In genomic region chr5:117241935-117242531, GRCm38 (mm10) we compare ENCODE assay signal across 8 mouse cellular contexts. TPM values are rescaled to one million over a fixed set of nuclear protein-coding genes. Genes with fewer than 3 reads are reported as not detected.
DNase-seq lines count a peak whose midpoint lies in the region; ATAC-seq and TF ChIP-seq lines count a peak whose summit lies in the region.

No protein-coding gene starts in this region.

- no peak for DNase-seq in heart, adult 9 months (ENCODE audit: low spot score in 2 of 2)
- peak; percentile 78 for DNase-seq in cerebellum, adult 9-11 months
- DNase-seq in midbrain, postnatal 0 days (ENCODE audit: low spot score): peak; percentile 82
- no peak for DNase-seq in yolk sac, embryonic 10.5 days (ENCODE audit: low spot score)
- no peak for DNase-seq in thymus, postnatal 10 days (ENCODE audit: low spot score in 2 of 2)

- peak overlapping the region; percentile 61 for H3K4me2 ChIP-seq in heart, embryonic 16.5 days (ENCODE audit: low read depth, low read length)
- peak overlapping the region; percentile 35 for H3K4me2 ChIP-seq in intestine, embryonic 15.5 days (replicated peaks)
- peak overlapping the region; percentile 67 for H3K4me2 ChIP-seq in midbrain, postnatal 0 days (ENCODE audit: low read depth, low read length, poor library complexity, severe bottlenecking)

- no peak for TF ChIP-seq CTCF in midbrain, postnatal 0 days (IDR thresholded peaks at IDR 0.05)

- no peak overlapping the region for H3K27ac ChIP-seq in heart, embryonic 16.5 days (ENCODE audit: low read length)
- no peak overlapping the region for H3K27ac ChIP-seq in intestine, embryonic 15.5 days
- H3K27ac ChIP-seq in midbrain, postnatal 0 days (ENCODE audit: low read depth, low read length): peak overlapping the region; percentile 92

- WGBS in heart, embryonic 16.5 days: 63% methylated on average over 16 of the region's 16 CpGs
- 66% methylated on average over 16 of the region's 16 CpGs for WGBS in intestine, embryonic 15.5 days
- WGBS in midbrain, postnatal 0 days: 23% methylated on average over 16 of the region's 16 CpGs

- no peaks in the 10 kb centered on the region for H3K9me3 ChIP-seq in heart, embryonic 16.5 days (replicated peaks; ENCODE audit: control insufficient read depth, low read length)
- no peaks in the 10 kb centered on the region for H3K9me3 ChIP-seq in intestine, embryonic 15.5 days
- no peaks in the 10 kb centered on the region for H3K9me3 ChIP-seq in midbrain, postnatal 0 days (ENCODE audit: low read length)

- peak overlapping the region; percentile 14; the same call in 1 of the 2 replicates for H3K4me3 ChIP-seq in heart, embryonic 16.5 days (ENCODE audit: low read length)
- no peak overlapping the region for H3K4me3 ChIP-seq in intestine, embryonic 15.5 days (replicated peaks)
- peak overlapping the region; percentile 57 for H3K4me3 ChIP-seq in midbrain, postnatal 0 days (ENCODE audit: low read depth, low read length)

- no peaks in the 10 kb centered on the region for H3K36me3 ChIP-seq in heart, embryonic 16.5 days (ENCODE audit: control insufficient read depth, insufficient read depth)
- H3K36me3 ChIP-seq in intestine, embryonic 15.5 days: no peaks in the 10 kb centered on the region
- 0 out of 2 replicates have a peak, but pooled peaks cover 6% of the 10 kb centered on the region for H3K36me3 ChIP-seq in midbrain, postnatal 0 days (ENCODE audit: insufficient read depth, low read length)

- peaks cover 7% of the 10 kb centered on the region for H3K4me1 ChIP-seq in heart, embryonic 16.5 days (ENCODE audit: control insufficient read depth, insufficient read depth, low read length)
- H3K4me1 ChIP-seq in intestine, embryonic 15.5 days (replicated peaks): peaks cover 5% of the 10 kb centered on the region; the same call in 1 of the 2 replicates
- H3K4me1 ChIP-seq in midbrain, postnatal 0 days (ENCODE audit: insufficient read depth, low read length): peaks cover 9% of the 10 kb centered on the region; the same call in 1 of the 2 replicates

- H3K9ac ChIP-seq in heart, embryonic 16.5 days (ENCODE audit: low read length): no peak overlapping the region
- no peak overlapping the region for H3K9ac ChIP-seq in intestine, embryonic 15.5 days
- H3K9ac ChIP-seq in midbrain, postnatal 0 days (replicated peaks; ENCODE audit: low read length, poor library complexity, severe bottlenecking): peak overlapping the region; percentile 91

- no peaks in the 10 kb centered on the region for H3K27me3 ChIP-seq in heart, embryonic 16.5 days (ENCODE audit: control insufficient read depth, insufficient read depth, low read length)
- H3K27me3 ChIP-seq in intestine, embryonic 15.5 days (replicated peaks): no peaks in the 10 kb centered on the region
- H3K27me3 ChIP-seq in midbrain, postnatal 0 days (ENCODE audit: insufficient read depth, low read length): no peaks in the 10 kb centered on the region

- ATAC-seq in heart, embryonic 16.5 days (replicated peaks; ENCODE audit: extremely low read depth, insufficient read depth, low FRiP score): no peak
- no peak for ATAC-seq in intestine, embryonic 15.5 days
- peak; percentile 58; the same call in 1 of the 2 replicates for ATAC-seq in midbrain, postnatal 0 days (ENCODE audit: low FRiP score)
- ATAC-seq in megakaryocyte, adult 5-6 weeks (ENCODE audit: poor library complexity, severe bottlenecking): no peak

RNA-seq across cellular contexts. Expression of gene Pebp1, which starts 45.4 kb away (rescaled TPM):
- polyA plus RNA-seq in heart, embryonic 16.5 days (2015; fragmentation: Nextera tagmentation; extraction: Ambion mirVana): 599 and 652 TPM in 2 replicates
- 659 and 723 TPM in 2 replicates for polyA plus RNA-seq in intestine, embryonic 15.5 days (2015; fragmentation: Nextera tagmentation; extraction: Ambion mirVana)
- total RNA-seq in midbrain, postnatal 0 days (2014; rRNA removed): 1,240 and 1,525 TPM in 2 replicates
- polyA plus RNA-seq in midbrain, postnatal 0 days (2015; fragmentation: Nextera tagmentation; extraction: Ambion mirVana): 1,025 and 1,129 TPM in 2 replicates
- 63.2 and 65.1 TPM in 2 replicates for total RNA-seq in megakaryocyte, adult 5-6 weeks (2015)
- 29.2 and 32.2 TPM in 2 replicates for total RNA-seq in megakaryocyte, adult 5-6 weeks (2017)

Comparison
In these comparisons a context has a peak if more than half of its experiments do, and no peak if none do; other contexts are left out.
1. DNase-seq: peak in cerebellum, adult 9-11 months (single experiment) and midbrain, postnatal 0 days (single experiment); none in heart, adult 9 months (0 of 2), yolk sac, embryonic 10.5 days (single experiment) and thymus, postnatal 10 days (0 of 2).
2. Peak in every context shown above with its lines, with median percentiles within 50 percentile points of each other: H3K4me2 ChIP-seq.